Mouse (Mus musculus) C2C12 (cell line): ENCODE data around the gene Nfic.
A peak's percentile ranks its signal among the peaks of the same experiment; 100 is the strongest.

Experiments
- CEBPB ChIP-seq: IDR thresholded peaks from one replicate; pipeline ENCODE4 v1.6.1; 2011; ENCODE audit warnings: low read depth, mild to moderate bottlenecking, control low read depth, moderate library complexity
- CTCF ChIP-seq: IDR thresholded peaks from one replicate; pipeline ENCODE4 v1.5.1; 2011; ENCODE audit not compliant: control insufficient read depth, insufficient read depth, insufficient read length
- FOSL1 ChIP-seq: IDR thresholded peaks from one replicate; pipeline ENCODE4 v1.8.0; 2011; ENCODE audit warnings: mild to moderate bottlenecking, low read length; ENCODE audit not compliant: poor library complexity, insufficient read depth, severe bottlenecking
- MAX ChIP-seq: IDR thresholded peaks from one replicate; pipeline ENCODE4 v1.6.1; 2011; ENCODE audit warnings: mild to moderate bottlenecking, control low read depth
- MYOD1 ChIP-seq: IDR thresholded peaks from one replicate; pipeline ENCODE4 v1.6.1; 2011; ENCODE audit warnings: low read depth; ENCODE audit not compliant: control insufficient read depth, insufficient read length
- USF1 ChIP-seq: IDR thresholded peaks from one replicate; pipeline ENCODE4 v1.6.1; 2011; ENCODE audit warnings: low read depth, mild to moderate bottlenecking, control low read depth, moderate library complexity

DNA sequence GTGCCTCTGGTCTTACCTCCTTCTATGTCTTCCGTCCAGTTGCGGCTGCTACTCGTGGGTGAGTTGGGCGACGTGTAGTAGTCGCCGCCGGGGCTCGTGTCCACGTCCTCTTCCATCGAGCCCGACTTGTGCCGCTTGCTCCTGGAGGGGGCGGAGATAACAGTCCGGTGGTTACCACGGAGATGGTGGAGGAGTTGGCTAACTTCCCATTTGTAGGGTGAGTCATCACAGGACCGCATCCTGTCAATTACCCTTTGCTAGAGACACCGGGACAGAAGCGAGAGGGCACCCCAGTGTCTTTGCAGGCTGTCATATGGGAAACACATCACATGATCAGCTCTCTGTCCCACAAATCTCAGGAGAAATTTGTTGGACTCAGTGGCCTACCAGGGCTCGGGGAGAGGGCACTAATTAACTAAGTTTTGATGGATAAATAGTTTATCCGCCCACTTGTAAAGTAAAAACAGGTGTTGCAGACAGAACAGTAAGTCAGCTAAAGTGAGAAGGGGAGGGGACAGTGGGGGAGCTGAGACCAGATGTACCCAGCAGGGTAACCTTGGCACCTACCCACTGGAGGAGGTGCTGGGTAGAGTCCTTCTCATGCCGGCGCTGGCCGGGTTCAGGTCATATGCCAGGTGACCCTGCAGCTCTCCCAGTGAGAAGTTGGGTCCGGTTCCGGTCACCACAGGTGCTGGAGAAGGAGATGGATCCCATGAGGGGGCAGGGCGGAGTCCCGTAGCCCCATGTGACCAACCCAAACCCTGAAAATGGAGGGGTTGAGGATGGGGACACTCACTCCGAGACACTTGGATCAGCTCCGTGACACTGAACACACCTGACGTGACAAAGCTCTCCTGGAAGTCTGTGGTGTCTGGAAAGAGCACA is 47.7 kb downstream of the Nfic start:
- TF ChIP-seq CTCF (no peak), MAX (peak; percentile 39), USF1 (peak; percentile 96), FOSL1 (peak; percentile 39), MYOD1 (no peak), CEBPB (no peak)
